Mouse (Mus musculus) urinary bladder, postnatal 10 days (tissue): Measurements from ENCODE around the gene Casc3.

Experiments used
- DNase-seq: peaks from one replicate; pipeline ENCODE4 v3.0.0; 2022; ENCODE audit warnings: low spot score

Gene Casc3

GRCm38 (mm10) chr11:98773635-98774295, 30.9 kb upstream of the Casc3 start:
- peak; percentile 98 for DNase-seq

- no peak for DNase-seq
Measured at GRCm38 (mm10) chr11:98774582-98775347, 29.9 kb upstream of the Casc3 start, which contains the start of gene Nr1d1. Gene Nr1d1, minus strand, starts transcription at chr11:98775333.

- peak; percentile 97 for DNase-seq
Measured at GRCm38 (mm10) chr11:98775348-98776051, 29.2 kb upstream of the Casc3 start.

- DNase-seq, result no peak
Measured at GRCm38 (mm10) chr11:98776052-98776764, 28.5 kb upstream of the Casc3 start.

GRCm38 (mm10) chr11:98776843-98777590, 27.7 kb upstream of the Casc3 start:
- no peak for DNase-seq

GRCm38 (mm10) chr11:98777888-98778287, 26.8 kb upstream of the Casc3 start:
- DNase-seq, result no peak

- DNase-seq, result no peak
Measured at GRCm38 (mm10) chr11:98781851-98782512, 22.7 kb upstream of the Casc3 start.

- DNase-seq, result no peak
Measured at GRCm38 (mm10) chr11:98782651-98783235, 22.0 kb upstream of the Casc3 start.

- peak; percentile 79 for DNase-seq
Measured at GRCm38 (mm10) chr11:98783236-98783696, 21.4 kb upstream of the Casc3 start.

- DNase-seq, result no peak
Measured at GRCm38 (mm10) chr11:98784139-98784538, 20.6 kb upstream of the Casc3 start.

- DNase-seq, result no peak
Measured at GRCm38 (mm10) chr11:98785214-98785613, 19.5 kb upstream of the Casc3 start.

GRCm38 (mm10) chr11:98785772-98786281, 18.9 kb upstream of the Casc3 start:
- DNase-seq, result no peak

- peak; percentile 86 for DNase-seq
Measured at GRCm38 (mm10) chr11:98786359-98787214, 18.1 kb upstream of the Casc3 start.

- DNase-seq, result no peak
Measured at GRCm38 (mm10) chr11:98787229-98787628, 17.5 kb upstream of the Casc3 start.

GRCm38 (mm10) chr11:98787691-98788090, 17.0 kb upstream of the Casc3 start:
- DNase-seq, result no peak

GRCm38 (mm10) chr11:98788139-98788538, 16.6 kb upstream of the Casc3 start:
- no peak for DNase-seq

- DNase-seq, result no peak
Measured at GRCm38 (mm10) chr11:98788550-98789218, 16.0 kb upstream of the Casc3 start.

- DNase-seq, result no peak
Measured at GRCm38 (mm10) chr11:98789219-98789807, 15.4 kb upstream of the Casc3 start.
